Mouse (Mus musculus): ENCODE results near the gene Hdac10.

DNA sequence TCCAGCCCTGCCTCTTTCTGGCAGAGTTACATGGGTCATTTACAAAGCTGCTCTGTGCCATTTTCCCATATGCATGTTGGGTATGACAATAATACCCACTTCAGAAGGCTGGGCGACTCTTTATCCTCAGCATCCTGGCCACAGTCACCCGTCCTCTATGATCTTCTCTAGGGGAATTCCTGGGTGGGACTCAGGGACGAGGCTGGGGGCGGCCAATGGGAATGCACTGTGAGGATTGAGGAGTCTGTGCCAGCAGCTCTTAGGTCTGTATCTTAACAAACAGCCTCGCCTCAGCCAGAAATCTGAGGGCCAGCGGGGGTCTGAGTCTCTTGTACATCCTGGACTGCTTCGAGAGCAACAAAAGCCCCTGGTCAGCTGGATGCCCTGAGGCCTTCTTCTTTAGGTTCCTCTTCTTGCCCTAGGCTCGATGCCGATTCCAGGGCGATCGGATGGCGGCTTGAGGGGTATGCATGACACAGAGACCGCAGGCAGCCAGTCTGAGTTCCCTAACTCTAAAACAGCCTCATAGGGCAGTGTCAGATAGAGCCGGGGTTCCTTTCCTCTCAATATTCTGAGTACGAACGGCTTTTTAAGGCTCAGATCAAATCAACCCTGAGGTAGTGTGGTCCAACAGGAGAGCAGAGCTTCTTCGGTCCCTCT is 43.9 kb upstream of the Hdac10 start:
- no peak for TF ChIP-seq CTCF (IDR thresholded peaks at IDR 0.05; ENCODE audit: low read depth)
- TF ChIP-seq EP300 (optimal IDR thresholded peaks at IDR 0.05), result no peak

Measured in stomach, postnatal 0 days (tissue).